Comparison of ENCODE assay signal across 20 mouse cellular contexts in the genomic region with DNA sequence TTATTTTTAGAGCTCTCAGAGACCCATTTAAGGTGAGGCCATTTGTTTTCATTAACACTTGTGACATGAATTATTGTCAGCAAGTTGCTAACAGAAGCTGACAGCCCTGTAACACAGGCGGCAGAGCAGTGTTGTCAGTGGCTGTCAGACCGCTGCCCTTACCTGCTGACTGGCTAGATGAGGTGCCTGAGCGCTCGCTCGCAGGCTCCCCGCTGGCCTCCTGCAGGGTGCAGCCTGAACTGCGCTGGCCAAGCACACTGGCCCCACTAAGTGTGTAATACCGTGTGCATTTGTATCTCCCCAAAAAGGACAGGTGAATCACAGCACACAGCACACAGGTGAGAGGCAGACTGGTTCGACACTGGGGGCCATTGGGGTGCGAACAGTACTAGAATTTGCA. TPM values are rescaled to one million over a fixed set of nuclear protein-coding genes. Genes with fewer than 3 reads are reported as not detected.
DNase-seq lines count a peak whose midpoint lies in the region; ATAC-seq and TF ChIP-seq lines count a peak whose summit lies in the region.
"Had no signal": no experiment of that assay in that cellular context is flagged by ENCODE, and none has a peak within 500 bp of the region (broad histone marks: within the 10 kb centered on the region; RNA-seq: fewer than 3 reads in every experiment).

No protein-coding gene starts in this region.

- no peaks in the 10 kb centered on the region for H3K9me3 ChIP-seq in embryonic facial prominence, embryonic 14.5 days (ENCODE audit: control insufficient read depth, low read length)
- no peaks in the 10 kb centered on the region for H3K9me3 ChIP-seq in embryonic facial prominence, embryonic 10.5 days
- no peaks in the 10 kb centered on the region for H3K9me3 ChIP-seq in hindbrain, embryonic 10.5 days
- no peaks in the 10 kb centered on the region for H3K9me3 ChIP-seq in hindbrain, embryonic 12.5 days (replicated peaks)
- no peaks in the 10 kb centered on the region for H3K9me3 ChIP-seq in liver, embryonic 11.5 days (ENCODE audit: control insufficient read depth, low read length)
- H3K9me3 ChIP-seq: embryonic facial prominence, embryonic 12.5 days; G1E; limb, embryonic 15.5 days; midbrain, embryonic 12.5 days had no signal

- 62% methylated on average over 10 of the region's 10 CpGs for WGBS in embryonic facial prominence, embryonic 14.5 days
- 62% methylated on average over 10 of the region's 10 CpGs for WGBS in embryonic facial prominence, embryonic 10.5 days
- 50% methylated on average over 10 of the region's 10 CpGs for WGBS in hindbrain, embryonic 10.5 days
- 55% methylated on average over 10 of the region's 10 CpGs for WGBS in hindbrain, embryonic 12.5 days
- 72% methylated on average over 10 of the region's 10 CpGs for WGBS in liver, adult 2 months
- WGBS in liver, embryonic 11.5 days = 69% methylated on average over 10 of the region's 10 CpGs

- no peaks in the 10 kb centered on the region for H3K79me2 ChIP-seq in liver, adult 2 months (ENCODE audit: control insufficient read depth, insufficient read depth, low read length)

- H3K27ac ChIP-seq in embryonic facial prominence, embryonic 14.5 days (replicated peaks; ENCODE audit: low read depth, low read length) = no peak overlapping the region
- H3K27ac ChIP-seq in embryonic facial prominence, embryonic 10.5 days (replicated peaks) = no peak overlapping the region
- H3K27ac ChIP-seq in hindbrain, embryonic 10.5 days = peak overlapping the region; percentile 30; the same call in 1 of the 2 replicates
- no peak overlapping the region for H3K27ac ChIP-seq in hindbrain, embryonic 12.5 days
- H3K27ac ChIP-seq in liver, adult 2 months (replicated peaks; ENCODE audit: insufficient read depth, low read depth, low read length) = no peak overlapping the region
- H3K27ac ChIP-seq in liver, embryonic 11.5 days (ENCODE audit: low read depth, low read length) = no peak overlapping the region
- H3K27ac ChIP-seq: embryonic facial prominence, embryonic 12.5 days; limb, embryonic 15.5 days; midbrain, embryonic 12.5 days had no signal

- no peaks in the 10 kb centered on the region for H3K27me3 ChIP-seq in embryonic facial prominence, embryonic 14.5 days (replicated peaks; ENCODE audit: control insufficient read depth, insufficient read depth, low read length)
- no peaks in the 10 kb centered on the region for H3K27me3 ChIP-seq in embryonic facial prominence, embryonic 10.5 days (replicated peaks; ENCODE audit: low read depth, poor library complexity, severe bottlenecking)
- no peaks in the 10 kb centered on the region for H3K27me3 ChIP-seq in hindbrain, embryonic 10.5 days (ENCODE audit: insufficient read depth, poor library complexity, severe bottlenecking)
- no peaks in the 10 kb centered on the region for H3K27me3 ChIP-seq in hindbrain, embryonic 12.5 days
- H3K27me3 ChIP-seq in liver, adult 2 months (ENCODE audit: control insufficient read depth, insufficient read depth, low read length) = peaks cover 19% of the 10 kb centered on the region
- H3K27me3 ChIP-seq in liver, embryonic 11.5 days (replicated peaks; ENCODE audit: control insufficient read depth, insufficient read depth, low read length) = peaks cover 22% of the 10 kb centered on the region
- H3K27me3 ChIP-seq: embryonic facial prominence, embryonic 12.5 days; limb, embryonic 15.5 days; midbrain, embryonic 12.5 days had no signal

- H3K4me3 ChIP-seq in embryonic facial prominence, embryonic 14.5 days (ENCODE audit: low read depth, low read length) = no peak overlapping the region
- H3K4me3 ChIP-seq in embryonic facial prominence, embryonic 10.5 days = no peak overlapping the region
- H3K4me3 ChIP-seq in hindbrain, embryonic 10.5 days = no peak overlapping the region
- no peak overlapping the region for H3K4me3 ChIP-seq in hindbrain, embryonic 12.5 days
- no peak overlapping the region for H3K4me3 ChIP-seq in liver, adult 2 months (ENCODE audit: insufficient read depth, low read depth, low read length)
- no peak overlapping the region for H3K4me3 ChIP-seq in liver, embryonic 11.5 days (ENCODE audit: low read depth, low read length)
- H3K4me3 ChIP-seq: embryonic facial prominence, embryonic 12.5 days; gastrocnemius, adult 2 months; limb, embryonic 15.5 days; midbrain, embryonic 12.5 days had no signal

- H3K36me3 ChIP-seq in embryonic facial prominence, embryonic 14.5 days (ENCODE audit: control insufficient read depth, insufficient read depth, low read length) = peaks cover 88% of the 10 kb centered on the region
- H3K36me3 ChIP-seq in embryonic facial prominence, embryonic 10.5 days (replicated peaks) = peaks cover 86% of the 10 kb centered on the region
- peaks cover 77% of the 10 kb centered on the region for H3K36me3 ChIP-seq in hindbrain, embryonic 10.5 days
- H3K36me3 ChIP-seq in hindbrain, embryonic 12.5 days = peaks cover 51% of the 10 kb centered on the region
- no peaks in the 10 kb centered on the region; the same call in 1 of the 2 replicates for H3K36me3 ChIP-seq in liver, adult 2 months (ENCODE audit: control insufficient read depth, insufficient read depth, low read length)
- H3K36me3 ChIP-seq in liver, embryonic 11.5 days (ENCODE audit: control insufficient read depth, insufficient read depth, low read length) = peaks cover 2% of the 10 kb centered on the region; the same call in 1 of the 2 replicates
- H3K36me3 ChIP-seq: G1E had no signal

- 0 out of 2 replicates have a peak, but pooled peaks have one; percentile 21 for ATAC-seq in embryonic facial prominence, embryonic 14.5 days (ENCODE audit: low read depth)
- ATAC-seq in hindbrain, embryonic 12.5 days (ENCODE audit: low FRiP score) = no peak
- ATAC-seq in liver, embryonic 11.5 days (replicated peaks; ENCODE audit: low FRiP score) = no peak
- ATAC-seq: CD4-positive, CD25-positive, alpha-beta regulatory T cell, adult 4 months; forebrain, embryonic 16.5 days had no signal

- H3K4me2 ChIP-seq in embryonic facial prominence, embryonic 14.5 days (ENCODE audit: low read depth, low read length) = no peak overlapping the region
- H3K4me2 ChIP-seq in hindbrain, embryonic 12.5 days (replicated peaks) = no peak overlapping the region
- H3K4me2 ChIP-seq in liver, embryonic 11.5 days = no peak overlapping the region
- H3K4me2 ChIP-seq: embryonic facial prominence, embryonic 12.5 days; limb, embryonic 15.5 days; midbrain, embryonic 12.5 days had no signal

- no peaks in the 10 kb centered on the region for H3K4me1 ChIP-seq in embryonic facial prominence, embryonic 14.5 days (ENCODE audit: control insufficient read depth, insufficient read depth, low read length)
- peaks cover 14% of the 10 kb centered on the region for H3K4me1 ChIP-seq in embryonic facial prominence, embryonic 10.5 days
- peaks cover 64% of the 10 kb centered on the region for H3K4me1 ChIP-seq in hindbrain, embryonic 10.5 days (replicated peaks)
- peaks cover 22% of the 10 kb centered on the region for H3K4me1 ChIP-seq in hindbrain, embryonic 12.5 days
- H3K4me1 ChIP-seq in liver, adult 2 months (ENCODE audit: control insufficient read depth, insufficient read depth, low read length) = no peaks in the 10 kb centered on the region
- 0 out of 2 replicates have a peak, but pooled peaks cover 3% of the 10 kb centered on the region for H3K4me1 ChIP-seq in liver, embryonic 11.5 days (replicated peaks; ENCODE audit: control insufficient read depth, insufficient read depth, low read length)
- H3K4me1 ChIP-seq: embryonic facial prominence, embryonic 12.5 days; limb, embryonic 15.5 days; midbrain, embryonic 12.5 days had no signal

- 0 out of 2 replicates have a peak, but pooled peaks have one; percentile 5 for TF ChIP-seq CTCF in liver, adult 2 months (IDR thresholded peaks at IDR 0.05; ENCODE audit: low read depth, low read length)

- H3K9ac ChIP-seq in embryonic facial prominence, embryonic 14.5 days (ENCODE audit: low read depth, low read length) = no peak overlapping the region
- H3K9ac ChIP-seq in hindbrain, embryonic 12.5 days = no peak overlapping the region
- H3K9ac ChIP-seq in liver, adult 2 months (ENCODE audit: low read depth, low read length) = no peak overlapping the region
- H3K9ac ChIP-seq in liver, embryonic 11.5 days (ENCODE audit: low read depth, low read length) = no peak overlapping the region
- H3K9ac ChIP-seq: embryonic facial prominence, embryonic 12.5 days; limb, embryonic 15.5 days; midbrain, embryonic 12.5 days had no signal

- DNase-seq in embryonic facial prominence, embryonic 14.5 days (ENCODE audit: low spot score) = no peak
- DNase-seq in embryonic facial prominence, embryonic 10.5 days (ENCODE audit: low spot score) = no peak
- DNase-seq in hindbrain, embryonic 10.5 days (ENCODE audit: low spot score) = no peak
- no peak for DNase-seq in liver, adult 2 months (ENCODE audit: extremely low read depth, low read depth, low spot score)
- no peak for DNase-seq in liver, embryonic 11.5 days (ENCODE audit: low spot score)
- peak; percentile 44 for DNase-seq in heart, postnatal 4 days
- DNase-seq in cerebellum, adult 9-11 months = no peak
- DNase-seq: adrenal gland, postnatal 36 days; cerebellum, adult 2 months; gastrocnemius, adult 2 months; kidney, adult 8-10 months; layer of hippocampus, postnatal 36 days; right cerebral cortex, postnatal 14 days had no signal

- TF ChIP-seq POLR2A in liver, adult 2 months (IDR thresholded peaks at IDR 0.05; ENCODE audit: extremely low read depth, insufficient read depth, low read length) = no peak

RNA-seq across cellular contexts. Expression of a gene that starts 49.0 kb away (rescaled TPM):
- 20.3 and 21.2 TPM in 2 replicates for polyA plus RNA-seq in embryonic facial prominence, embryonic 14.5 days (2014; fragmentation: Nextera tagmentation; extraction: Ambion mirVana)
- polyA plus RNA-seq in embryonic facial prominence, embryonic 10.5 days (2016; fragmentation: Nextera tagmentation; extraction: Ambion mirVana) = 15.8 and 17.4 TPM in 2 replicates
- 31.5 and 46.4 TPM in 2 replicates for polyA plus RNA-seq in hindbrain, embryonic 10.5 days (2016; fragmentation: Nextera tagmentation; extraction: Ambion mirVana)
- 98.3 TPM in 2 replicates for polyA plus RNA-seq in hindbrain, embryonic 12.5 days (2016; fragmentation: Nextera tagmentation; extraction: Ambion mirVana)
- total RNA-seq in liver, adult 2 months (2014; rRNA removed) = 0.40 and 1.1 TPM in 2 replicates
- 0.11 and 0.32 TPM in 2 replicates for polyA plus RNA-seq in liver, adult 2 months (2012; rRNA removed)
- polyA plus RNA-seq in liver, embryonic 11.5 days (2014; fragmentation: Nextera tagmentation; extraction: Ambion mirVana) = 3.4 and 4.3 TPM in 2 replicates
- 10 to 100 TPM; 28.8 to 33.0 TPM for total RNA-seq in heart, postnatal 4 days (2021)
- polyA plus RNA-seq: G1E had no signal
